Mouse (Mus musculus) megakaryocyte, embryonic 14.5 days (primary cell): Measurements from ENCODE around the gene Zfp219.

Experiments used
- FLI1 ChIP-seq: IDR thresholded peaks from 2 replicates; pipeline ENCODE4 v1.6.1; 2012; ENCODE audit warnings: low read length, inconsistent platforms, mixed read lengths
- GATA1 ChIP-seq: IDR thresholded peaks from 3 replicates; pipeline ENCODE4 v1.6.1; 2012; ENCODE audit warnings: mixed read lengths, low read length, inconsistent platforms, borderline replicate concordance

DNA sequence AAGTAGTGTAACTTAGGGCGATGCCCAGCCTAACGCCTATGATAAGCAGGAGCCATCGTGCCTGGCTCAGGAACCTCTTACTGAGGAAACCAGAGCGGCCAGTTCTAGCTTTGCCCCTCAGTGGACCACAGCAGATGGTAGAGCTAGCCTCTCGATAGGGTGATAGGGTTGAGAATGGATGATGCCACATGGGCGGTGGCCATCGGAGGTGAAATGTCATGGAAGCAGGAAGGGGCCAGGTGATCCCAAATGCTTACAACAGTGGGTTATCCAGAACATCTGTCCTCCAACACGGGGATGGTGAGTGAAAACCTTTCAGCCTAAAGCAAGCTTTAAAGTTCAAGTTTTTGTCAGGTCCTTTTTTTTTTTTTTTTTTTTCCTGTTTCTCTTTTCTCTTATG lies 41.3 kb upstream of the Zfp219 start:
- TF ChIP-seq GATA1 = no peak
- no peak for TF ChIP-seq FLI1
